Mouse (Mus musculus) forebrain, embryonic 10.5 days (tissue): Measurements from ENCODE around the gene Sun5. TPM values are rescaled to one million over a fixed set of nuclear protein-coding genes. Genes with fewer than 3 reads are reported as not detected.
"Not testable (repeated sequence)": the region's sequence is repeated elsewhere in the genome, so short reads cannot be mapped to it uniquely, and the experiment has no call there.

Experiments used
- DNase-seq: peaks from one replicate; pipeline ENCODE4 v3.0.0-alpha.2; 2017; ENCODE audit warnings: low spot score; ENCODE audit errors: extremely low spot score
- H3K27ac ChIP-seq: fragments of 300-500 bp; sonication (generic); 2 replicates; pipeline ENCODE4 v1.5.1; 2016; ENCODE audit warnings: mild to moderate bottlenecking
- H3K27me3 ChIP-seq: fragments of 300-500 bp; sonication (generic); 2 replicates; pipeline ENCODE4 v1.6.1; 2016; ENCODE audit warnings: mild to moderate bottlenecking; ENCODE audit not compliant: poor library complexity, severe bottlenecking
- H3K36me3 ChIP-seq: fragments of 300-500 bp; sonication (generic); replicated peaks from 2 replicates; pipeline ENCODE4 v1.6.1; 2016; ENCODE audit warnings: mild to moderate bottlenecking, moderate library complexity
- H3K4me1 ChIP-seq: fragments of 300-500 bp; sonication (generic); 2 replicates; pipeline ENCODE4 v1.6.1; 2016
- H3K4me3 ChIP-seq: fragments of 300-500 bp; sonication (generic); 2 replicates; pipeline ENCODE4 v1.5.1; 2016; ENCODE audit warnings: mild to moderate bottlenecking, moderate library complexity
- H3K9me3 ChIP-seq: fragments of 300-500 bp; sonication (generic); 2 replicates; pipeline ENCODE4 v1.6.1; 2016; ENCODE audit warnings: mild to moderate bottlenecking, moderate library complexity
- WGBS: fragments of 180-500 bp; shearing (Covaris S2); methylation state at CpG from one replicate; pipeline ENCODE4 v1.1.7; 2016; 5-methylcytosine and 5-hydroxymethylcytosine counted together
- polyA plus RNA-seq: library from polyadenylated mRNA; unstranded; fragments of >200 nt; fragmentation: Nextera tagmentation; extraction: Ambion mirVana; gene quantifications from 2 replicates; pipeline ENCODE4 v1.2.1, GENCODE M21; 2016

Gene Sun5
- polyA plus RNA-seq, 1 experiment from 2014 or later: not detected

DNA sequence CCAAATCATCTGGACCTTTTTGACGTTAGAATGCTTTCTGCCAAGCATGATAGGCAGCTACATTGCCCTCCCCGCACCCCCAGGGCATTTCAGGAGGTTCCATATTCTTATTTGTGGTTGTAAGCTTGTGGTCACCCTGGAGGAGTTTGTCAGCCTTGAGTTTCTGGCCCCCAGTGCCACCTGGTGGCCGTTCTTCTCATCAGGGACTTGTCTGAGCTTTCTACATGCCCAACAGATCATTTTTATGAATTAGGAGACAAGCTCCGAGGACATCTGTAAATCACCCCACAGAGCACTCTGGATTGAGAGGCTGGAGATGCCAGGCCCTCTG is 19.9 kb downstream of the Sun5 start:
- Histone ChIP-seq H3K9me3 (no peaks in the 10 kb centered on the region; the same call in 1 of the 2 replicates), H3K36me3 (no peaks in the 10 kb centered on the region), H3K4me1 (peaks cover 16% of the 10 kb centered on the region), H3K4me3 (no peak overlapping the region), H3K27me3 (peaks cover 13% of the 10 kb centered on the region; the same call in 1 of the 2 replicates), H3K27ac (no peak overlapping the region)
- no peak for DNase-seq
- 67% methylated on average over 4 of the region's 4 CpGs for WGBS

DNA sequence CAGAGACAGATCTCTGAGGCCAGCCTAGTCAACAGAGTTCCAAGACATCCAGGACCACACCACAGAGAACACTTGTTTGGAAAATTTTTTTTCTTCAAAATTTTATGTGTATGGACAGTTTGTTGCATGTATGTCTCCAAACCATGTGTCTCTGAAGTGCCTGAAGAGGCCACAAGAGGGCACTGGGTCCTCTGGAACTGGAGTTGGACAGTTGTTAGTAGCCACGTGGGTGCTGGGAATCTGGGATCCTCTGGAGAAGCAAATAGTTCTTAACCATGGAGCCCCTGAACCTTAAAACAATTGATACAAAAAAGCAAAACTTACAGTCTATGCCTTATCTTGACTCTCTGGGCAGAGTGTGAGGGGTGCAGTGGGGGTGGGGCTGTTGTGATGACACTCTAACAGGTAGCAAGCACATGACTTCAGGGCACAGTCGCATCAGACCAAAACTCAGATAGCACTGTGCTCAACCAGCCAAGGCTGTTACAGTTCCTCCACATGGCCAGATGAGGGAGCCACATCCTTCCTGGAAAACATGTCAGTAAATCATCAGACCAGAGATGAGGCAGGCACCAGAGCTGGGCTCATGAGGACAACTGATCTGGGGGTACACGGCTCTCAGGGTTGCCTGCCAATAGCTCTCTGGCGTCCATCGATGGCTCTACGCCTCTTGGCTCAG is 20.4 kb downstream of the Sun5 start:
- Histone ChIP-seq H3K4me1 (peaks cover 16% of the 10 kb centered on the region), H3K9me3 (no peaks in the 10 kb centered on the region; the same call in 1 of the 2 replicates), H3K36me3 (no peaks in the 10 kb centered on the region), H3K4me3 (no peak overlapping the region), H3K27ac (no peak overlapping the region), H3K27me3 (peaks cover 13% of the 10 kb centered on the region; the same call in 1 of the 2 replicates)
- 88% methylated on average over 6 of the region's 6 CpGs for WGBS
- no peak for DNase-seq

DNA sequence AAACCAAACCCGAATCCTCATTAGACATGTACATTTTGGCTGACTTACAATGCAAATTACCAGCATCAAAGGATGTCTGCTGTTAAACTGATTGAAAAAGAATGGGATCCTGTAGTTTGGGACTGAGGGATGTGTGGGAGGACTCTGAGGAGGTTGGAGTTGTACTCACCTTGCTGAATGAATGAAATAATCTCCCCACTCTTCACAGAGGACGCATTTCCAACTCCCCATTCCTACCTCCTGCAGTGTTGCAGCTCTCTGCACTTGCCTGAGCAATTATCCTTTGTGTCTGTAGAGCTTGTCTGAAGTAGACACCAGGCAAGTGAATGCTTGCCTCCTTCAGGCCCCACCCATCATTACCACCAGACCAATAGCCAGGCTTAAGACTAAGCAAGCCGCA is 22.5 kb downstream of the Sun5 start:
- no peaks in the 10 kb centered on the region for H3K27me3 ChIP-seq
- WGBS: 76% methylated on average over 3 of the region's 3 CpGs
- H3K9me3 ChIP-seq: no peaks in the 10 kb centered on the region; the same call in 1 of the 2 replicates
- no peak for DNase-seq
- H3K27ac ChIP-seq: no peak overlapping the region
- H3K36me3 ChIP-seq: no peaks in the 10 kb centered on the region
- H3K4me3 ChIP-seq: no peak overlapping the region
- peaks cover 8% of the 10 kb centered on the region for H3K4me1 ChIP-seq

- Histone ChIP-seq H3K4me1 (0 out of 2 replicates have a peak, but pooled peaks cover 4% of the 10 kb centered on the region), H3K36me3 (no peaks in the 10 kb centered on the region), H3K4me3 (no peak overlapping the region), H3K9me3 (no peaks in the 10 kb centered on the region), H3K27ac (no peak overlapping the region), H3K27me3 (no peaks in the 10 kb centered on the region)
- 85% methylated on average over 8 of the region's 8 CpGs for WGBS
- DNase-seq: no peak
Measured at GRCm38 (mm10) chr2:153842854-153843253, 28.0 kb downstream of the Sun5 start.

DNA sequence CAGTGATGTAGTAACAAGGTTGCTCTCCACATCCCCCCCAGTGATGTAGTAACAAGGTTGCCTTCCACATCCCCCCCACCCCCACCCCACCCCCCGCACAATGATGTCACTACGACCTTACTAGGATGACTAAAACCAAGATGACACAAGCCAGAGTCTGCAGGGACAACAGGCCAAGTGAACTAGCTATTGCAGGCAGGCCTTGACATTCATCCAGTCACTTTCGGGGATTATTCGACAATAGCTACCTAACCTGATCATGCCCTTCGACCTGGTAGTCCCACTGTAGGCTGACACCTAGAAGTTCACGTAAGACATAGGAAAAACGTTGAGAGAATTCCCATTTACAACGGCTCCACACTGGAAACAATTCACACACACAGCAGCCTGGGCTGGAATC is 37.6 kb downstream of the Sun5 start:
- Histone ChIP-seq H3K4me1 (peaks cover 9% of the 10 kb centered on the region), H3K4me3 (no peak overlapping the region), H3K27me3 (no peaks in the 10 kb centered on the region), H3K27ac (no peak overlapping the region), H3K36me3 (no peaks in the 10 kb centered on the region), H3K9me3 (no peaks in the 10 kb centered on the region)
- 88% methylated on average over 8 of the region's 8 CpGs for WGBS
- DNase-seq: no peak

- no peak for DNase-seq
- no peaks in the 10 kb centered on the region for H3K9me3 ChIP-seq
- H3K4me3 ChIP-seq: no peak overlapping the region
- H3K36me3 ChIP-seq: no peaks in the 10 kb centered on the region
- 89% methylated on average over 7 of the region's 7 CpGs for WGBS
- H3K27me3 ChIP-seq: no peaks in the 10 kb centered on the region
- peaks cover 9% of the 10 kb centered on the region for H3K4me1 ChIP-seq
- no peak overlapping the region for H3K27ac ChIP-seq
Measured at GRCm38 (mm10) chr2:153828704-153829103, 42.2 kb downstream of the Sun5 start.

DNA sequence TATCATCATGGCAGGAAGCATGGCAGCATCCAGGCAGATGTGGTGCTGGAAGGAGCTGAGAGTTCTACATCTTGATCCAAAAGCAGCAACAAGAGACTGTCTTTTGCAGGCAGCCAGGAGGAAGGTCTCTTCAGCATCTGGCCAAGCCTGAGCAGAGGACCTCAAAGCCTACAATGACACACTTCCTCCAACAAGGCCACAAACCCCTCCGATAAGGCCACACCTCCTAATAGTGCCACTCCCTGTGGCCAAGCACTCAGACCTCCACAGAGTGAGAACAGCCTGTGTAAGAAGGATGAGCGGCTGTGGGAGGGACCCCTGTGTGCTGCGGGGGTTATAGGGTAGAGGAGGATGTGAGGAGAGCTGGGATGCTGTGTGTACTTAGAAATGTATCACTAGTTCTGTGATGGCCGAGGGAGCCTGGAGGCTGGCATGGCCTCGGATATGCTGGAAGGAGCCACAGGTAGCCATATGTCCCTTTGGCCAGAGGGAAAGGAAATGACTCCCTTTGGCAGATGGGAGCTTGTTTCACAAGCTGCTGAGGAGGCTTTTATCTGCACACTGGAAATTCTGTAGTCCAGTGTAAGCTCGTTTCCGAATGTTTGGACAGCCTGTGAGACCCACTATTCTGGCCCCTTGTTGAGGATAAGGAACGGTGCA is 43.6 kb downstream of the Sun5 start:
- Histone ChIP-seq H3K9me3 (no peaks in the 10 kb centered on the region), H3K27me3 (no peaks in the 10 kb centered on the region), H3K4me3 (no peak overlapping the region), H3K27ac (no peak overlapping the region), H3K36me3 (no peaks in the 10 kb centered on the region), H3K4me1 (peaks cover 4% of the 10 kb centered on the region)
- WGBS: 86% methylated on average over 8 of the region's 8 CpGs
- DNase-seq: no peak

- DNase-seq, H3K9me3 ChIP-seq, H3K27ac ChIP-seq, H3K36me3 ChIP-seq, H3K4me1 ChIP-seq, H3K4me3 ChIP-seq, H3K27me3 ChIP-seq: not testable (repeated sequence)
- WGBS: 70% methylated on average over 32 of the region's 32 CpGs
Measured at GRCm38 (mm10) chr2:153825900-153826299, 45.0 kb downstream of the Sun5 start.

- Histone ChIP-seq H3K9me3 (no peaks in the 10 kb centered on the region), H3K36me3 (no peaks in the 10 kb centered on the region), H3K27ac (no peak overlapping the region), H3K4me1 (no peaks in the 10 kb centered on the region), H3K4me3 (no peak overlapping the region), H3K27me3 (no peaks in the 10 kb centered on the region)
- WGBS: 94% methylated on average over 6 of the region's 6 CpGs
- DNase-seq: no peak
Measured at GRCm38 (mm10) chr2:153824593-153824992, 46.3 kb downstream of the Sun5 start.

- Histone ChIP-seq H3K27me3 (no peaks in the 10 kb centered on the region), H3K4me1 (no peaks in the 10 kb centered on the region), H3K36me3 (no peaks in the 10 kb centered on the region), H3K27ac (no peak overlapping the region), H3K4me3 (no peak overlapping the region), H3K9me3 (no peaks in the 10 kb centered on the region)
- no peak for DNase-seq
- 95% methylated on average over 2 of the region's 2 CpGs for WGBS
Measured at GRCm38 (mm10) chr2:153822005-153822543, 48.8 kb downstream of the Sun5 start.

GRCm38 (mm10) chr2:153809921-153810320 is 61.0 kb downstream of the Sun5 start:
- H3K36me3 ChIP-seq: no peaks in the 10 kb centered on the region

DNA sequence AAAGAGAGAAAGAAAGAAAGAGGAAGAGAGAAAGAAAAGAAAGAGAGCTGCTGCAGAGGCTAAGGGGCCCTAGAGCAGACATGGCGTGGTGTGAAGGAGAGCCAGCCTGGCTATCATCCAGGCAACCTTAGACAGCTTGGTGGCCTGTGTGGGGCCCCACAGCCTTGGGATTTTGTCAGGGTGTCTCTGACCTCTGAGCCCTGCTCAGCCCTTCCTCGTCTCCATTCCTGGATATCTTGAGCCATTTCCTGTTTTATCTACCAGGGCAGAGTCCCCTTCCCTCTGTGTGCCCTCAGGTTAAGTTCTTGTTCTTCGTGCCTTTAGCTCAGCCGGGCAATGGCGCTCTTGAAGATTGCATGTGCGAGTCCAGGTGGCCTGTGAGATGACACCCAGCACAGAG is 62.0 kb downstream of the Sun5 start:
- H3K36me3 ChIP-seq: no peaks in the 10 kb centered on the region
- H3K9me3 ChIP-seq: no peaks in the 10 kb centered on the region
- WGBS: 80% methylated on average over 6 of the region's 6 CpGs
- DNase-seq: no peak
- no peak overlapping the region for H3K4me3 ChIP-seq
- no peak overlapping the region for H3K27ac ChIP-seq
- H3K27me3 ChIP-seq: no peaks in the 10 kb centered on the region
- H3K4me1 ChIP-seq: peaks cover 6% of the 10 kb centered on the region; the same call in 1 of the 2 replicates

More at GRCm38 (mm10) chr2:153809921-153810320, 61.0 kb downstream of the Sun5 start:
- no peaks in the 10 kb centered on the region for H3K9me3 ChIP-seq
- H3K27ac ChIP-seq: no peak overlapping the region
- WGBS: 75% methylated on average over 3 of the region's 3 CpGs
- peaks cover 6% of the 10 kb centered on the region; the same call in 1 of the 2 replicates for H3K4me1 ChIP-seq
- DNase-seq: no peak
- no peak overlapping the region for H3K4me3 ChIP-seq
- H3K27me3 ChIP-seq: no peaks in the 10 kb centered on the region

DNA sequence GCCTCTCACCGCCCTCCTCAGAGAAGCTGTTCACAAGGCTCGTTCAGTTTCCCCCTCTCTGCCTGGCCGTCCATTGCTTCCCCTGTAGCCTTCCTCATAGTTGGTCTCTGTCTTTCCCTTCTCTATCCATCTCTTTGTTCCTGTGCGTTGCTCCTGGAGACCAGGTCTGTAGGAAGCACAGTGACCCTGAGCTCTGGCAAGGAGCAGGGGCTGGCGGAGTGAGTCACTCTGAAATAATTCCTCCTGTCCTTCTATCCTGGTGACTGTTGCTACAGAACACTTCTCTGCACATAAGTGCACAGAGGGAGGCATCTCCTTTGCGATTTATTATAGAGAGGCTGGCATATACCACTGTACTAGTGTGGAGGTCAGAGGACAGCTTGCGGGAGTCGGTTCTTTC is 62.7 kb downstream of the Sun5 start:
- 82% methylated on average over 8 of the region's 8 CpGs for WGBS
- Histone ChIP-seq H3K36me3 (no peaks in the 10 kb centered on the region), H3K9me3 (no peaks in the 10 kb centered on the region), H3K27me3 (no peaks in the 10 kb centered on the region), H3K4me1 (peaks cover 6% of the 10 kb centered on the region; the same call in 1 of the 2 replicates), H3K4me3 (no peak overlapping the region), H3K27ac (no peak overlapping the region)
- DNase-seq: no peak
